In genomic region chr4:141544536-141544935, GRCm38 (mm10) we compare ENCODE assay signal across 8 mouse cellular contexts. TPM values are rescaled to one million over a fixed set of nuclear protein-coding genes. Genes with fewer than 3 reads are reported as not detected.
A peak's percentile ranks its signal among the peaks of the same experiment; 100 is the strongest.
DNase-seq lines count a peak whose midpoint lies in the region; ATAC-seq lines count a peak whose summit lies in the region.

No protein-coding gene starts in this region.

- peak overlapping the region; percentile 78 for H3K4me3 ChIP-seq in erythroblast, embryonic 14.5 days (replicated peaks)
- peak overlapping the region; percentile 95 for H3K4me3 ChIP-seq in megakaryocyte, embryonic 14.5 days (replicated peaks)
- peak overlapping the region; percentile 90 for H3K4me3 ChIP-seq in liver, embryonic 12.5 days
- H3K4me3 ChIP-seq in stomach, embryonic 16.5 days (replicated peaks; ENCODE audit: low read length) = peak overlapping the region; percentile 81; the same call in 1 of the 2 replicates

- no peak for DNase-seq in cerebellum, postnatal 4 days (ENCODE audit: low spot score in 2 of 2)

- no peaks in the 10 kb centered on the region for H3K9me3 ChIP-seq in erythroblast, embryonic 14.5 days (ENCODE audit: control insufficient read depth, low read length)
- H3K9me3 ChIP-seq in megakaryocyte, embryonic 14.5 days = no peaks in the 10 kb centered on the region
- no peaks in the 10 kb centered on the region for H3K9me3 ChIP-seq in liver, embryonic 12.5 days (replicated peaks)
- H3K9me3 ChIP-seq in stomach, embryonic 16.5 days (replicated peaks; ENCODE audit: control insufficient read depth, low read length) = no peaks in the 10 kb centered on the region

- ATAC-seq in erythroblast, adult 5-6 weeks (replicated peaks; ENCODE audit: low FRiP score, poor library complexity, severe bottlenecking) = no peak
- no peak for ATAC-seq in megakaryocyte, adult 5-6 weeks (ENCODE audit: poor library complexity, severe bottlenecking)
- no peak for ATAC-seq in liver, embryonic 12.5 days
- no peak for ATAC-seq in stomach, embryonic 16.5 days (ENCODE audit: insufficient read depth, low FRiP score)
- ATAC-seq in activated CD4-positive, CD25-positive, alpha-beta regulatory T cell, adult 4 months = no peak

- no peaks in the 10 kb centered on the region for H3K27me3 ChIP-seq in erythroblast, embryonic 14.5 days (ENCODE audit: control insufficient read depth)
- no peaks in the 10 kb centered on the region for H3K27me3 ChIP-seq in megakaryocyte, embryonic 14.5 days (replicated peaks)
- H3K27me3 ChIP-seq in liver, embryonic 12.5 days (replicated peaks) = no peaks in the 10 kb centered on the region
- no peaks in the 10 kb centered on the region for H3K27me3 ChIP-seq in stomach, embryonic 16.5 days (ENCODE audit: control insufficient read depth, insufficient read depth, low read length)

- peak overlapping the region; percentile 99 for H3K4me2 ChIP-seq in liver, embryonic 12.5 days
- H3K4me2 ChIP-seq in stomach, embryonic 16.5 days (ENCODE audit: low read depth, low read length) = peak overlapping the region; percentile 95

- no peak overlapping the region for H3K27ac ChIP-seq in liver, embryonic 12.5 days
- peak overlapping the region; percentile 34; the same call in 1 of the 2 replicates for H3K27ac ChIP-seq in stomach, embryonic 16.5 days (ENCODE audit: low read length)

- peak overlapping the region; percentile 91; the same call in 1 of the 2 replicates for H3K9ac ChIP-seq in liver, embryonic 12.5 days
- no peak overlapping the region for H3K9ac ChIP-seq in stomach, embryonic 16.5 days (ENCODE audit: low read length)

- peaks cover 44% of the 10 kb centered on the region for H3K4me1 ChIP-seq in erythroblast, embryonic 14.5 days (ENCODE audit: control insufficient read depth)
- H3K4me1 ChIP-seq in megakaryocyte, embryonic 14.5 days = peaks cover 47% of the 10 kb centered on the region
- H3K4me1 ChIP-seq in liver, embryonic 12.5 days = peaks cover 53% of the 10 kb centered on the region
- no peaks in the 10 kb centered on the region for H3K4me1 ChIP-seq in stomach, embryonic 16.5 days (ENCODE audit: control insufficient read depth, insufficient read depth, low read length)

- no peaks in the 10 kb centered on the region for H3K36me3 ChIP-seq in erythroblast, embryonic 14.5 days (ENCODE audit: control insufficient read depth)
- H3K36me3 ChIP-seq in megakaryocyte, embryonic 14.5 days (replicated peaks; ENCODE audit: low read length) = no peaks in the 10 kb centered on the region
- H3K36me3 ChIP-seq in liver, embryonic 12.5 days = no peaks in the 10 kb centered on the region
- no peaks in the 10 kb centered on the region for H3K36me3 ChIP-seq in stomach, embryonic 16.5 days (ENCODE audit: control insufficient read depth, insufficient read depth, low read length)

- 43% methylated on average over 2 of the region's 2 CpGs for WGBS in liver, embryonic 12.5 days (ENCODE audit: insufficient replicate concordance)
- 41% methylated on average over 2 of the region's 2 CpGs for WGBS in stomach, embryonic 16.5 days

RNA-seq across cellular contexts. Expression of gene Spen, which starts 6.1 kb away (rescaled TPM):
- polyA plus RNA-seq in erythroblast, embryonic 14.5 days (2012) = 25.6 and 25.7 TPM in 2 replicates
- total RNA-seq in erythroblast, adult 5-6 weeks (2015; ENCODE audit: low replicate concordance) = 38.0 and 60.7 TPM in 2 replicates
- total RNA-seq in erythroblast, adult 5-6 weeks (2017; ENCODE audit: low replicate concordance) = 35.6 and 63.0 TPM in 2 replicates
- polyA plus RNA-seq in megakaryocyte, embryonic 14.5 days (2012; ENCODE audit: insufficient read depth, low replicate concordance) = 101 and 202 TPM in 2 replicates
- total RNA-seq in megakaryocyte, adult 5-6 weeks (2015) = 30.4 and 34.2 TPM in 2 replicates
- 28.7 and 39.3 TPM in 2 replicates for total RNA-seq in megakaryocyte, adult 5-6 weeks (2017)
- 9.1 and 9.2 TPM in 2 replicates for polyA plus RNA-seq in liver, embryonic 12.5 days (2016; fragmentation: Nextera tagmentation; extraction: Ambion mirVana)
- polyA plus RNA-seq in stomach, embryonic 16.5 days (2015; fragmentation: Nextera tagmentation; extraction: Ambion mirVana) = 6.2 and 7.2 TPM in 2 replicates
- polyA plus RNA-seq in activated CD4-positive, CD25-positive, alpha-beta regulatory T cell, adult 4 months (2017; shearing (Covaris generic)) = 10 to 100 TPM in 1 of 2 experiments, 1 to 10 TPM in 1; 9.3 to 15.9 TPM
